Mouse (Mus musculus): Measurements from ENCODE around the gene Tns1.

GRCm38 (mm10) chr1:73999533-73999932, 124.7 kb downstream of the Tns1 start:
- TF ChIP-seq POLR2A (IDR thresholded peaks at IDR 0.05; ENCODE audit: borderline replicate concordance, extremely low read depth, insufficient read depth, insufficient read length, poor library complexity, severe bottlenecking), result no peak
- no peak for TF ChIP-seq CTCF (IDR thresholded peaks at IDR 0.05; ENCODE audit: borderline replicate concordance, extremely low read depth, insufficient read depth, insufficient read length)
